Mouse (Mus musculus): ENCODE results near the gene R3hdm2. TPM values are rescaled to one million over a fixed set of nuclear protein-coding genes. Genes with fewer than 3 reads are reported as not detected.

The R3hdm2 gene
- 44.9 and 53.0 TPM in 2 replicates for polyA plus RNA-seq (2016; fragmentation: Nextera tagmentation; extraction: Ambion mirVana)

DNA sequence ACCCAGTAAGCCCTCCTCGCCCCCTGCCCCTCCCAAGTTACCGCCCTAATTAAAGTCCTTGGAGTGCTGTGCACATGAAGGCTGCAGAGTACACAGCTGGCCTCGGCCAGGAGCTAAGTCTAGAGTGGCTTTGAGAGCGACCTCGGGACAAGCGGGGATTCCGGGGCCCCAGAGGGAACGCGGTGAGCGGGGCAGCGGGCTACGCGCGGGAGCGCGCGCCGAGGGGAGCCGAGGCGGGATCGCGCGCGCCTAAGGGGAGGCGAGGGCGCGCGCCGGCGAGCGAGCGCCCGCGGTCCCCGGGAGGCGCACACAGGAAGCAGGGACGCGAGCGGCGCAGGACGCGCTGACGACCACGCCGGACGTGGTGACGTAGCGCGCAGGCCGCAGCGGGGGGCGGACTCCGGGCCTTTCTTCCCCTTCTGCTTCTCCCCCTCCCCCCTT is at the start of gene R3hdm2:
Gene R3hdm2, plus strand, starts transcription at position 77 of the 441 bp plus-strand sequence.
- H3K4me2 ChIP-seq (replicated peaks) = peak within 1 kb of the TSS; percentile 64
- H3K9me3 ChIP-seq = no peaks in the 10 kb centered on the region
- peaks cover 5% of the 10 kb centered on the region for H3K4me1 ChIP-seq
- no peaks in the 10 kb centered on the region for H3K36me3 ChIP-seq
- no peaks in the 10 kb centered on the region for H3K27me3 ChIP-seq
- WGBS = 1% methylated on average over 47 of the region's 53 CpGs
- H3K9ac ChIP-seq = peak within 1 kb of the TSS; percentile 71
- H3K4me3 ChIP-seq = peak within 1 kb of the TSS; percentile 67
- H3K27ac ChIP-seq = peak within 1 kb of the TSS; percentile 92
- peak; percentile 95 for ATAC-seq (ENCODE audit: insufficient number of reproducible peaks, insufficient read depth, low FRiP score, low TSS enrichment)

DNA sequence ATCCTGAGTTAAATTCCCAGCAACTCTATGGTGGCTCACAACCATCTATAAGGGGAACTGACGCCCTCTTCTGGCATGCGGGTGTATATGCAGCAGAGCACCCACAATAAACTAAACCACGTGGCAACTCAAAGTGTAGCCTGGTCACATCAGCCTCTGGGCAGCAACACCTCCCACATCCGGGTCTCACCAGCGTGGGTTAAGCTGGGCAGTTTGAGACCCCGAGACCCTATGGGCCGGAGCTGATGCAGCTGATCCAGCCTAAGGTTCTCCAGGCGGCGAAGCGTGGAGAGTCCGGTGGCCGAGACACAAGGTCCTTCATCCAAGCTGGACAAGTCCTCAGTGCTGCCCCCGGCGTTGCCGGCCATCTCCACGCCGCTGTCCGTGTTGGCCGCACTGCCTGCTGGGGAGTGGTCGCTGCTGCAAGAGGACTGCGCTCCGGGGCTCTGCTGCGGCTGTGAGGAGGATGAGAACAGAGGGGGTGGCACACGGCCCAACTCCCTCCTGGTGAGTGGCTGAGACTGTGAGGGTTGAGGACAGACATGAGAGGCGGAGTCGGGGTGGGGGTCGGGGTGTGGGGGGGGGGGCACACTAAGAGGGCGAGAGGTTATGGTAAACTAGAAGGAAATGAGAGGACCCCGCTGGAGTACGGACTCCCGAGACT is 47.8 kb upstream of the R3hdm2 start:
- Histone ChIP-seq H3K4me2 (replicated peaks) (no peak overlapping the region), H3K9me3 (no peaks in the 10 kb centered on the region), H3K9ac (no peak overlapping the region), H3K36me3 (peaks cover 48% of the 10 kb centered on the region), H3K4me3 (peak overlapping the region; percentile 3; the same call in 1 of the 2 replicates), H3K27me3 (peaks cover 26% of the 10 kb centered on the region), H3K27ac (no peak overlapping the region), H3K4me1 (no peaks in the 10 kb centered on the region)
- 31% methylated on average over 31 of the region's 31 CpGs for WGBS
- ATAC-seq (ENCODE audit: insufficient number of reproducible peaks, insufficient read depth, low FRiP score, low TSS enrichment) = no peak

DNA sequence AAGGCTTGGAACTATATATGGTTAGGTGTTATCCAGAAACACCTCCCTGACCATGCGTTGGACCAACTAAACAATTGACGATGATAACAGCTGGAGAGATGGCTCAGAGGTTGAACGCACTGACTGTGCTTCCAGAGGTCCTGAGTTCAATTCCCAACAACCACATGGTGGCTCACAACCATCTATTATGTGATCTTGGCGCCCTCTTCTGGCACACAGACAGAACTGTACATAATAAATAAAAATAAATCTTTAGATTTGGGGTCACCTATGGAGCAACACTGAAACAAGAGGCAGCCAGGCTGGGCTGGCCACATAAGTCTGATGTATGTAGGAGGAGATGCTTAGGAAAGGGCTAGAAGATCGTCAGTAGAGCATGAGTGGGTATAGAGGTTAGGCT is 47.0 kb upstream of the R3hdm2 start:
- peaks cover 54% of the 10 kb centered on the region for H3K36me3 ChIP-seq
- H3K4me1 ChIP-seq = no peaks in the 10 kb centered on the region
- H3K27ac ChIP-seq = no peak overlapping the region
- ATAC-seq (ENCODE audit: insufficient number of reproducible peaks, insufficient read depth, low FRiP score, low TSS enrichment) = no peak
- no peaks in the 10 kb centered on the region for H3K9me3 ChIP-seq
- H3K27me3 ChIP-seq = peaks cover 18% of the 10 kb centered on the region
- H3K9ac ChIP-seq = no peak overlapping the region
- H3K4me3 ChIP-seq = no peak overlapping the region
- 64% methylated on average over 5 of the region's 5 CpGs for WGBS
- no peak overlapping the region for H3K4me2 ChIP-seq (replicated peaks)

DNA sequence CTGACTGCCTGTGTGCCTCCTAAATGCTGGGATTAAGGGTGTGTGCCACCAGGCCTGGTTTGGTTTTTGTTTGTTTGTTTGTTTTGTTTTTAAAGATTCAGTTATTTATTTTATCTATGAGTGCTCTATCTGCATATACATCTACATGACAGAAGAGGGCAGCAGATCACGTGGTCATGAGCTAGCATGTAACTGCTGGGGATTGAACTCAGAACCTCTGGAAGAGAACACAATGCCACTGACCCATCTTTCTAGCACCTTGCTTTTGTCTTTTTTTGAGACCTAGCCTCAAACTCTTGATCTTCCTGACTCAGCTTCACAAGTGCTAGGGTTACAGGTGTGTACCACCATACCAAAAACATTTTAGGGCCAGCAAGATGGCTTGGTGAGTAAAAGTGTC is 44.9 kb upstream of the R3hdm2 start:
- Histone ChIP-seq H3K27ac (no peak overlapping the region), H3K4me2 (replicated peaks) (no peak overlapping the region), H3K36me3 (peaks cover 54% of the 10 kb centered on the region), H3K27me3 (peaks cover 2% of the 10 kb centered on the region; the same call in 1 of the 2 replicates), H3K9ac (no peak overlapping the region), H3K9me3 (no peaks in the 10 kb centered on the region), H3K4me1 (no peaks in the 10 kb centered on the region), H3K4me3 (no peak overlapping the region)
- no peak for ATAC-seq (ENCODE audit: insufficient number of reproducible peaks, insufficient read depth, low FRiP score, low TSS enrichment)
- 68% methylated on average over 1 of the region's 1 CpGs for WGBS

DNA sequence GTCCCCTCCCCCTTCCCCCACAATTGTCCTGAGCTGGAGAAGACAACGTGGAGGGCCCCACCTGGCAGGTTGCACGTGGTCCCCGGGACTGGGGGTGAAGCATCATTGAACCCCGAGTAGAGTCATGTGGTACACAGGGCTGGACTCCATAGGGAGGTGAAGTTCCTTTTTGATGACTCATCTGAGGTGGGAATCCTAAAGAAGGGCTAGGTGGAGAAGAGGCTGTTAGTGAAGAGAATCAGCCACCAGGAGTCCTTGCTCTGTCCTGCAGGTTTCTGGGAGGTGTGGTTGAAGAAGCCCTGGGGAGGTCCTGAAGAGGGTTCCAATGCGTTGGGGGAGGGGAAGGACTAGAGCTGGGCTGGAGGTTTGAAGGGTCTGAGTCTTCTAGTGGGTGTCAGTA is 43.2 kb upstream of the R3hdm2 start:
- peaks cover 6% of the 10 kb centered on the region for H3K4me1 ChIP-seq
- no peaks in the 10 kb centered on the region for H3K9me3 ChIP-seq
- H3K4me3 ChIP-seq = no peak overlapping the region
- 61% methylated on average over 5 of the region's 5 CpGs for WGBS
- H3K4me2 ChIP-seq (replicated peaks) = no peak overlapping the region
- ATAC-seq (ENCODE audit: insufficient number of reproducible peaks, insufficient read depth, low FRiP score, low TSS enrichment) = no peak
- H3K27me3 ChIP-seq = no peaks in the 10 kb centered on the region; the same call in 1 of the 2 replicates
- peaks cover 49% of the 10 kb centered on the region for H3K36me3 ChIP-seq
- H3K27ac ChIP-seq = no peak overlapping the region
- H3K9ac ChIP-seq = no peak overlapping the region

DNA sequence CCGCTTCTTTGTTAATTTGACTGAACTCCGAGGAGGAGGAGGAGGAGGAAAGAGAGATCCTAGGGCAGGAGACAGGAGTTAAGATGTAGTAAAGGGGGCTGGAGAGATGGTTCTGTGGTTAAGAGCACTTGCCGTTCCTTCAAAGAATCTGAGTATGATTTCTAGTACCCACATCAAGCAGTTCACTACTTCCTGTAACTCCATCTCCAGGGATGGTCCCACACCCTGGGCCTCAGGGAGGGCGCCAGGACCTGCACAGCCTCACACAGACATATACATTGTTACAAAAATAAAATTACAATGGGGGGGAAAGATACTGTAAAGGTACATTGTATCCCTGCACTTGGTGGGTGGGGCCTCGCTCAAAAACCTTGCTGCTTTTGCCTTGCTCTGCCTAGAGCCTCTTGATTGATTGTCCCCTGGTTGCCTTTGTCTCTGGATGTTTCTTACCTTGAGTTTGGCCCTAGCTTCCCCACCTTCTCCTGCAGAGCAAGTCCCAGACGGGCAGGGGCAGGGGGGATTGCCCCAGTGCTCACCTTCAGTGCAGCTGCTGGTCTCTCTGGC is 42.5 kb upstream of the R3hdm2 start:
- Histone ChIP-seq H3K27ac (no peak overlapping the region), H3K9ac (no peak overlapping the region), H3K9me3 (no peaks in the 10 kb centered on the region), H3K4me1 (peaks cover 12% of the 10 kb centered on the region), H3K27me3 (no peaks in the 10 kb centered on the region; the same call in 1 of the 2 replicates), H3K4me2 (replicated peaks) (no peak overlapping the region), H3K4me3 (no peak overlapping the region), H3K36me3 (peaks cover 43% of the 10 kb centered on the region)
- 81% methylated on average over 6 of the region's 6 CpGs for WGBS
- ATAC-seq (ENCODE audit: insufficient number of reproducible peaks, insufficient read depth, low FRiP score, low TSS enrichment) = no peak

DNA sequence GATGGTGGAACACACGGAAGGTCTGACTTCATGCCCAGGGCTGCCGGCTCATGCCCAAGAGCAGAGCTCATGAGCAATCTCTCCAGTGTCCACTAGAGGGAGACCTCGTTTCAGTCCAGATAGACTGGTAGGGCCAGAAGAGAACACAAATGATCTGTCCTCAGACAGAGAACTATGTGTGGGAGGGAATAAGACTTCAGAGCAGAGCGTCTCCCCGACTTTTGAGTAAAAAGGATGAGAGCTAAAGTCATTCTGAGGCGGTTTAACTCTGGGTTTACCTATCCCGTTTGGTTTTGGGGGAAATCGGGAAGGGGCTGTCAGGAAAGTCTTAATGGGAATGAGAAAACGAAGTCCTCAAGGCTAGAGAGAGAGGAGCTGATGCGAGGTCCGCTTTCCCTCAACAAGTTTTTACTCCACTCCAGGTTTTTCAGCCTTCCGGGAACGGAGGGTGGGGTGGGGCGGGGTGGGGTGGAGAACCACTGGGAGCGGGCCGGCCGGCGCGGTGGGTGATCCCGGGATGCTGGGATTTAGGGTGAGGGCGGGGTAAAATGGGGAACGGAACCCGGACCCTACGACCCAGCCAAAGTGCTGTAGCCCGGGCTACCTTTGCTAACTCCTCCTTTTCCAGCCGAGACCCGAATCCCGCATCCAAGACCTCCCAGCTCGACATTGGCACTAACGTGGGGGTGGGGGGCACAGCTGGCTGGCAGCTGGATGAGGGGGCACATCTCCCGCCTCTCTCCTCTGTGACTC is 41.0 kb upstream of the R3hdm2 start:
- Histone ChIP-seq H3K36me3 (peaks cover 30% of the 10 kb centered on the region), H3K4me1 (peaks cover 12% of the 10 kb centered on the region), H3K27me3 (no peaks in the 10 kb centered on the region; the same call in 1 of the 2 replicates), H3K4me2 (replicated peaks) (peak overlapping the region; percentile 90), H3K9me3 (no peaks in the 10 kb centered on the region), H3K4me3 (peak overlapping the region; percentile 52), H3K27ac (peak overlapping the region; percentile 95), H3K9ac (peak overlapping the region; percentile 59)
- under 1% methylated on average over 31 of the region's 31 CpGs for WGBS
- peak; percentile 63; the same call in 1 of the 2 replicates for ATAC-seq (ENCODE audit: insufficient number of reproducible peaks, insufficient read depth, low FRiP score, low TSS enrichment)

DNA sequence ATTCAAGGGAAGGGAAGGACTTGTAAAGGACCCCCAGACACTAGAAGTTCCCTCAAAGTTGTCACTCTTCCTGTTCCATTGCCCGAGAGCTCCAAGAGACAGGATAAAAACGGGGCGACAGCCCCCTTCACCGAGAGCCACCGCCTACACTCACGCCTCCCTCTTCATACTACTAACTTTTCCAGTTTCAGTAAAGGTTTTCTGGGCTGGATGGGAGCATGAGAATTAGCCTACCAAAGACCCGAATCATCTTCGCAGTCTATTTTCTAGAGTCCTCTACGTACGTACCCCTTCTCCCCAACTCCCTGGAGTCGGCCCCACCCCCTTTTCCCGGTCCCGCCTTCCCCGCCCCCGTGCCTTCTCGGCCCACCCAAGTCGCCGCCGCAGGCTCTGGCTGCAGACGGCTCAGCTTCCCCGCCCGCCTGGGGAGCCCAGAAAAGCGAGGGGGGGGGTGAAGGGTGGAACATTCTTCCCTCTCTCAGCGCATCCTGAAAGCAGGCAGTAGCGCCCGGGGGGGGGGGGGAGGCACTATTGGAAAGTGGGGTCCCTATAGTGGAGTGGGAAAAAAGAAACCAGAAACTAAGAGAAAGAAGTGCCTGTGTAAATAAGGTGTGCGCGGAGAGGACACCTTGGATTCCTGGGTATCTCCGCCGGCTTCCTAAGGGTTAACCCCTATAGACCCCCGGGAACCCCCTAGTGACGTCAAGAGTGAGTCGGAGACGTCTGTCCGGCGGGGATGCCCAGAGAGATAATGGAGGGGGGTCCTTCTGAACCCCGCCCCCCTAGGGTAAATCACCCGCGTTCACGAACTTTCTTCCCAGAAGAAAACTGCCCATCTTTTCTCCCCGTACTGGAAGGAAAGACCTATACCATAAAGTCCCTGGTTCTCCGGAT is 40.2 kb upstream of the R3hdm2 start:
- H3K27me3 ChIP-seq = no peaks in the 10 kb centered on the region; the same call in 1 of the 2 replicates
- 0% methylated on average over 41 of the region's 42 CpGs for WGBS

DNA sequence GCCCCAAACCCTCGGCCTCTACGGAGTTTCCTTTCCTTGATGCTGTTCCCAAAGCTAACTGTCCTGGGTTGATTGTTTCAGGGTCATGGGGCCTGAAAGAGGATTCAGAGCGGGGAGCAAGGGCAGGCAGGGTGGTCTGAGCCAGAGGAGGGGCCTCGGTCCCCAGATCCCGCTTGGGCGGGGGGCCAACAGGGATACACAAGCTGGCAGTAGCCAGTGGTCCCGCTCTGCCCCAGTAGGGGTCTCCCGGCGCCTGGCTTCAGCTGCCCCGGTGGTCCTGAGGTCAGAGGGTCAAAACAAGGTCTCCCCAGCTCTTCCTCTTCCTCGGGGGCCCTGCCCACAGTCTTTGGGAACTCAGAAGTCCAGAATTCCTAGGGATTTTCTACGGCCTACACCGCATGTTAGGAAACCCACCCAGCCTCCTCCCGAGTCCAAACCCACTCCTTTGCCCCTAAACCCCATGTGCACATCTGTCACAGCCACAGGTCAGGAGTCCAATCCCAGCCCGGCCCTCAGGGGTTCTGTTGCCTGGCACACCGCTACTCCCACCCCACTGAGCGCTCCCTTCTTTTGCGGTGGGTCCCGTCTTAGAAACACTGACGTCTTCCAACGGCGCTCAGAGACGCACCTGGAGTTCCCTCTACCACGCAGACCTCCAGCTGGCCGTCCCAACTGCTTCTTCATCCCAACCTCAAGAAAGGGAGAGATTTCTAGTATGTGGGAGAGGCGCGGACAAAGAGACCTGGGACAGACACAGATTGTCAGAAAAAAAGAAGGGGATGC is 39.4 kb upstream of the R3hdm2 start:
- Histone ChIP-seq H3K4me3 (peak overlapping the region; percentile 52), H3K9me3 (no peaks in the 10 kb centered on the region), H3K27ac (peak overlapping the region; percentile 95), H3K4me2 (replicated peaks) (peak overlapping the region; percentile 90), H3K9ac (peak overlapping the region; percentile 59), H3K27me3 (no peaks in the 10 kb centered on the region; the same call in 1 of the 2 replicates), H3K36me3 (peaks cover 22% of the 10 kb centered on the region), H3K4me1 (peaks cover 12% of the 10 kb centered on the region)
- under 1% methylated on average over 27 of the region's 27 CpGs for WGBS
- ATAC-seq (ENCODE audit: insufficient number of reproducible peaks, insufficient read depth, low FRiP score, low TSS enrichment) = no peak

More for the DNA sequence above, 40.2 kb upstream of the R3hdm2 start:
- H3K9ac ChIP-seq = peak overlapping the region; percentile 59
- peak overlapping the region; percentile 52 for H3K4me3 ChIP-seq
- ATAC-seq (ENCODE audit: insufficient number of reproducible peaks, insufficient read depth, low FRiP score, low TSS enrichment) = peak; percentile 12; the same call in 1 of the 2 replicates
- no peaks in the 10 kb centered on the region for H3K9me3 ChIP-seq
- H3K36me3 ChIP-seq = peaks cover 23% of the 10 kb centered on the region
- H3K4me2 ChIP-seq (replicated peaks) = peak overlapping the region; percentile 90
- peaks cover 12% of the 10 kb centered on the region for H3K4me1 ChIP-seq
- peak overlapping the region; percentile 95 for H3K27ac ChIP-seq

DNA sequence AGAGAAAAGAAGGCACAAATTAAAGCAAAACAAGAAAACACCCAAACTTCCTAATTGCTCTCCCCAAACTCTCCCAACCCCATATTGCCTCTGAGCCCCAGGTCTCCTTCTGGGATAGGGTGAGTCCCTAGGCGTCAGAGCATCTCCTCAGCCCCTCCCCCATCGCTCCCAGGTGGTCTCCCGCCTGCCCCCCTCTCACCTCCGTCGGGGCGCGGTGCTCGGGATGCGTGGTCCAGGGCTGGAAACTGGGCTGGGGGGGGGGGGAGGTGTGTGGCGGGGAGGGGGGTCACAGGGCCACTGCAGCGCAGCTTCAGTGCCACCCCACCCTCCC is 38.8 kb upstream of the R3hdm2 start:
- H3K27ac ChIP-seq = peak overlapping the region; percentile 95
- 0% methylated on average over 11 of the region's 11 CpGs for WGBS
- H3K9me3 ChIP-seq = no peaks in the 10 kb centered on the region
- H3K4me3 ChIP-seq = peak overlapping the region; percentile 52
- H3K4me1 ChIP-seq = peaks cover 12% of the 10 kb centered on the region
- H3K9ac ChIP-seq = peak overlapping the region; percentile 59
- peaks cover 16% of the 10 kb centered on the region; the same call in 1 of the 2 replicates for H3K36me3 ChIP-seq
- H3K27me3 ChIP-seq = no peaks in the 10 kb centered on the region; the same call in 1 of the 2 replicates
- peak overlapping the region; percentile 90 for H3K4me2 ChIP-seq (replicated peaks)
- no peak for ATAC-seq (ENCODE audit: insufficient number of reproducible peaks, insufficient read depth, low FRiP score, low TSS enrichment)
